Mouse (Mus musculus) embryonic facial prominence, embryonic 12.5 days (tissue): ENCODE data around the gene Mtif2. TPM values are rescaled to one million over a fixed set of nuclear protein-coding genes. Genes with fewer than 3 reads are reported as not detected.
A peak's percentile ranks its signal among the peaks of the same experiment; 100 is the strongest.
"Not testable (repeated sequence)": the region's sequence is repeated elsewhere in the genome, so short reads cannot be mapped to it uniquely, and the experiment has no call there.

Experiments used
- ATAC-seq: fragments of 200-750 bp; cut with Nextera tagmentation; 2 replicates; pipeline ENCODE4 v1.8.0; 2017; ENCODE audit not compliant: insufficient number of reproducible peaks, insufficient read depth, low FRiP score, low TSS enrichment
- H3K27ac ChIP-seq: fragments of 300-500 bp; sonication (generic); 2 replicates; pipeline ENCODE4 v1.5.1; 2016; ENCODE audit warnings: mild to moderate bottlenecking
- H3K27me3 ChIP-seq: fragments of 300-500 bp; sonication (generic); 2 replicates; pipeline ENCODE4 v1.6.1; 2016; ENCODE audit warnings: mild to moderate bottlenecking, moderate library complexity
- H3K36me3 ChIP-seq: fragments of 300-500 bp; sonication (generic); 2 replicates; pipeline ENCODE4 v1.6.1; 2016; ENCODE audit warnings: mild to moderate bottlenecking
- H3K4me1 ChIP-seq: fragments of 300-500 bp; sonication (generic); 2 replicates; pipeline ENCODE4 v1.6.1; 2016
- H3K4me2 ChIP-seq: fragments of 300-500 bp; sonication (generic); replicated peaks from 2 replicates; pipeline ENCODE4 v1.6.1; 2016; ENCODE audit warnings: mild to moderate bottlenecking, moderate library complexity
- H3K4me3 ChIP-seq: fragments of 300-500 bp; sonication (generic); 2 replicates; pipeline ENCODE4 v1.5.1; 2016; ENCODE audit warnings: mild to moderate bottlenecking
- H3K9ac ChIP-seq: fragments of 300-500 bp; sonication (generic); 2 replicates; pipeline ENCODE4 v1.6.1; 2016; ENCODE audit warnings: mild to moderate bottlenecking, moderate library complexity
- H3K9me3 ChIP-seq: fragments of 300-500 bp; sonication (generic); 2 replicates; pipeline ENCODE4 v1.6.1; 2016; ENCODE audit warnings: mild to moderate bottlenecking, moderate library complexity
- WGBS: fragments of 180-500 bp; shearing (Covaris S2); methylation state at CpG from one replicate; pipeline ENCODE4 v1.1.7; 2016; 5-methylcytosine and 5-hydroxymethylcytosine counted together
- polyA plus RNA-seq: library from polyadenylated mRNA; unstranded; fragments of >200 nt; fragmentation: Nextera tagmentation; extraction: Ambion mirVana; gene quantifications from 2 replicates; pipeline ENCODE4 v1.2.1, GENCODE M21; 2016

The Mtif2 gene
- polyA plus RNA-seq, 1 experiment from 2014 or later = 51.6 TPM

DNA sequence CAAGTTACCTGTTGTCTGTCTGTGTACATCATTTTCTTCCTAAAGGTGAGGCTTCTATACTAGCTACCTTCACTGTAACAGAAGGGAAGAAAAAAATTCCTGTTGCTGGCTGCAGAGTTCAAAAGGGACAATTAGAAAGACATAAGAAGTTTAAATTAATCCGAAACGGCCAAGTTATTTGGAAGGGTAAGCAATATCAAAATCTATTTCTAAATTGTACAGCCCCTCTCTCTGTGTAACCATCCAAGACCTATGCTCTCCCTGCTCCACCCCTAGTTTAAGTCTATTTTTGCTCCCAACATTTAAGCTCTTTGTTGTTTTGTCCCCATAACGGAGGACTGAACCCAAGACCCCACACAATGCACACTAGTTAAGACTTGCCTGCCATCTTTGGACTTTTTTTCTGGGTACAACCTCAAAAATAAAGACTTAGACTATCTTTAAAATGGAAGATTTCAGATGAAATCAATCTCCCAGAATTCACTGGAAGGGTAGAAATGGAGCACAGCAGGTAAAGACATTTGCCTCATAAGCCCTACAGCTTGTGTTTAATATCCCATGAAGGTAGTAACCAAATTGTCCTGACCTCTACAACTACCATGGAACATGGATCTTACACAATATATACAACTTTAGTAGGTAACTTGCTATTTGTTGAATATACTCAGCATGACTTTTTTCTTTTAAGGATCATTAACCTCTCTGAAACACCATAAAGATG lies 18.2 kb downstream of the Mtif2 start:
- no peaks in the 10 kb centered on the region for H3K27me3 ChIP-seq
- H3K4me3 ChIP-seq = no peak overlapping the region
- peaks cover 8% of the 10 kb centered on the region; the same call in 1 of the 2 replicates for H3K4me1 ChIP-seq
- H3K9me3 ChIP-seq = no peaks in the 10 kb centered on the region
- WGBS = 85% methylated on average over 3 of the region's 3 CpGs
- ATAC-seq = no peak
- H3K4me2 ChIP-seq = no peak overlapping the region
- peaks cover 32% of the 10 kb centered on the region for H3K36me3 ChIP-seq
- no peak overlapping the region for H3K27ac ChIP-seq
- no peak overlapping the region for H3K9ac ChIP-seq

DNA sequence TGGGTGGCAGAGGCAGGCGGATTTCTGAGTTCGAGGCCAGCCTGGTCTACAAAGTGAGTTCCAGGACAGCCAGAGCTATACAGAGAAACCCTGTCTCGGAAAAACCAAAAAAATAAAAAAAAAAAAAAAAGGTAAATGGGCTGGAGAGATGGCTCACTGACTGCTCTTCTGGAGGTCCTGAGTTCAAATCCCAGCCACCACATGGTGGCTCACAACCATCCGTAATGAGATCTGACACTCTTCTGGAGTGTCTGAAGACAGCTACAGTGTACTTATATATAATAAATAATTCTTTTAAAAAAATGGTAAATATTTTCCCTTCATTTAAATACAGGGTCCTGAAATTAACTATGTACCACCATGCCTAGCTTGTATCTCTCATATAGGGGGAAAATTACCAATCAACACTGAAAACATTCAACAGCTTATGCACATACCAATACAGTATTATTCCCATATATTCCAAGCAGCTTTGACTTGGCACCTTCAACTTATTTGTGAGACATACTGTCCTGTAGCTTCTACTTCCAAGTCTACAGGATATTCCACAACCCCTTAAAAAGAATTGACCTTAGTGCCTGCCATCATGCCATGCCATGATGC lies 19.0 kb downstream of the Mtif2 start:
- not testable (repeated sequence) for H3K27me3 ChIP-seq, H3K4me1 ChIP-seq, H3K4me3 ChIP-seq, H3K27ac ChIP-seq, H3K9me3 ChIP-seq, H3K4me2 ChIP-seq, H3K9ac ChIP-seq, ATAC-seq
- 83% methylated on average over 4 of the region's 4 CpGs for WGBS
- H3K36me3 ChIP-seq = peaks cover 30% of the 10 kb centered on the region

- not testable (repeated sequence) for ATAC-seq, H3K27me3 ChIP-seq, H3K9me3 ChIP-seq, H3K4me1 ChIP-seq, H3K27ac ChIP-seq
- Histone ChIP-seq H3K9ac (peak overlapping the region; percentile 93), H3K4me2 (peak overlapping the region; percentile 60), H3K36me3 (peaks cover 30% of the 10 kb centered on the region), H3K4me3 (peak overlapping the region; percentile 80)
- 96% methylated on average over 2 of the region's 2 CpGs for WGBS
Measured at GRCm38 (mm10) chr11:29546297-29546696, 20.1 kb downstream of the Mtif2 start.

GRCm38 (mm10) chr11:29546762-29547161 lies 20.6 kb downstream of the Mtif2 start:
- Histone ChIP-seq H3K4me3 (peak overlapping the region; percentile 80), H3K9me3 (no peaks in the 10 kb centered on the region), H3K4me2 (peak overlapping the region; percentile 60), H3K27ac (peak overlapping the region; percentile 50; the same call in 1 of the 2 replicates), H3K27me3 (no peaks in the 10 kb centered on the region), H3K9ac (peak overlapping the region; percentile 93), H3K36me3 (peaks cover 30% of the 10 kb centered on the region), H3K4me1 (peaks cover 8% of the 10 kb centered on the region; the same call in 1 of the 2 replicates)
- WGBS = 21% methylated on average over 2 of the region's 2 CpGs
- no peak for ATAC-seq

GRCm38 (mm10) chr11:29547249-29547751 lies 21.1 kb downstream of the Mtif2 start:
- Histone ChIP-seq H3K9ac (peak overlapping the region; percentile 93), H3K4me3 (peak overlapping the region; percentile 80), H3K9me3 (no peaks in the 10 kb centered on the region), H3K36me3 (peaks cover 28% of the 10 kb centered on the region), H3K27me3 (no peaks in the 10 kb centered on the region), H3K4me1 (peaks cover 8% of the 10 kb centered on the region; the same call in 1 of the 2 replicates), H3K27ac (peak overlapping the region; percentile 83), H3K4me2 (peak overlapping the region; percentile 60)
- no peak for ATAC-seq
- 1% methylated on average over 27 of the region's 27 CpGs for whole genome bisulfite sequencing

GRCm38 (mm10) chr11:29547752-29548503 lies 21.7 kb downstream of the Mtif2 start, which contains the start of the genes Clhc1 and Rps27a:
Clhc1 (plus strand) TSS chr11:29547950.
Rps27a (minus strand) TSS chr11:29548109.
- Histone ChIP-seq H3K9me3 (no peaks in the 10 kb centered on the region), H3K36me3 (peaks cover 27% of the 10 kb centered on the region), H3K4me1 (peaks cover 8% of the 10 kb centered on the region; the same call in 1 of the 2 replicates), H3K4me3 (peak within 1 kb of the TSS; percentile 80), H3K27ac (peak within 1 kb of the TSS; percentile 83), H3K9ac (peak within 1 kb of the TSS; percentile 93), H3K4me2 (peak within 1 kb of the TSS; percentile 60), H3K27me3 (no peaks in the 10 kb centered on the region)
- WGBS = under 1% methylated on average over 46 of the region's 46 CpGs
- peak; percentile 97 for ATAC-seq

- peak overlapping the region; percentile 93 for H3K9ac ChIP-seq
- no peak overlapping the region for H3K27ac ChIP-seq
- peaks cover 8% of the 10 kb centered on the region; the same call in 1 of the 2 replicates for H3K4me1 ChIP-seq
- WGBS = 27% methylated on average over 23 of the region's 23 CpGs
- no peaks in the 10 kb centered on the region for H3K9me3 ChIP-seq
- peak overlapping the region; percentile 80 for H3K4me3 ChIP-seq
- no peaks in the 10 kb centered on the region for H3K27me3 ChIP-seq
- H3K36me3 ChIP-seq = peaks cover 26% of the 10 kb centered on the region
- peak overlapping the region; percentile 60 for H3K4me2 ChIP-seq
- ATAC-seq = no peak
Measured at GRCm38 (mm10) chr11:29548504-29549424, 22.6 kb downstream of the Mtif2 start.

- Histone ChIP-seq H3K27ac (no peak overlapping the region), H3K4me2 (no peak overlapping the region), H3K9me3 (no peaks in the 10 kb centered on the region), H3K27me3 (no peaks in the 10 kb centered on the region), H3K9ac (no peak overlapping the region), H3K4me3 (no peak overlapping the region), H3K36me3 (peaks cover 20% of the 10 kb centered on the region), H3K4me1 (peaks cover 8% of the 10 kb centered on the region; the same call in 1 of the 2 replicates)
- 94% methylated on average over 1 of the region's 1 CpGs for WGBS
- no peak for ATAC-seq
Measured at GRCm38 (mm10) chr11:29549425-29549778, 23.2 kb downstream of the Mtif2 start.

DNA sequence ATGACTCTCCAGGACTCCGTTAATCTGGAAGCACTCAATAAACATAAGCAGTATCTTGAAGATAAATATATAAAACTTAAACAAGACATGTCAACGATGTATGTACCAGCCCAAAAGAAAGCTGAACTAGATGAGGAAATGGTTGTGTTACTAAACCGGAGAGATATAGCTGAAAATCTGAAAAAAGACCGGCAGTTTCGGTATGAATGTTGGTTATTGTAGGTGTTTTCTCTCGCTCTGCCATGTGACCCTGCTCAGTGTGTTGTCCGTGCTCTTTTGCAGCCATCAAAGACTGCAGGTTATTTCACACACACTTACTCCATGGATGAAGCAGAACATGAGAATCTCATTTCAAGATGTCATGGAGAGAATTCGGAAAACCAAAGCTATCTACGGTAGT lies 34.2 kb downstream of the Mtif2 start:
- H3K27me3 ChIP-seq = no peaks in the 10 kb centered on the region
- no peaks in the 10 kb centered on the region for H3K36me3 ChIP-seq
- H3K4me1 ChIP-seq = no peaks in the 10 kb centered on the region
- no peak overlapping the region for H3K27ac ChIP-seq
- no peaks in the 10 kb centered on the region for H3K9me3 ChIP-seq
- H3K4me2 ChIP-seq = no peak overlapping the region
- 87% methylated on average over 9 of the region's 9 CpGs for WGBS
- no peak overlapping the region for H3K9ac ChIP-seq
- ATAC-seq = no peak
- no peak overlapping the region for H3K4me3 ChIP-seq

GRCm38 (mm10) chr11:29560990-29561389 lies 34.8 kb downstream of the Mtif2 start:
- Histone ChIP-seq H3K4me2 (no peak overlapping the region), H3K36me3 (no peaks in the 10 kb centered on the region), H3K9me3 (no peaks in the 10 kb centered on the region), H3K4me3 (no peak overlapping the region), H3K9ac (no peak overlapping the region), H3K27me3 (no peaks in the 10 kb centered on the region), H3K4me1 (no peaks in the 10 kb centered on the region), H3K27ac (no peak overlapping the region)
- WGBS = 81% methylated on average over 3 of the region's 3 CpGs
- no peak for ATAC-seq

DNA sequence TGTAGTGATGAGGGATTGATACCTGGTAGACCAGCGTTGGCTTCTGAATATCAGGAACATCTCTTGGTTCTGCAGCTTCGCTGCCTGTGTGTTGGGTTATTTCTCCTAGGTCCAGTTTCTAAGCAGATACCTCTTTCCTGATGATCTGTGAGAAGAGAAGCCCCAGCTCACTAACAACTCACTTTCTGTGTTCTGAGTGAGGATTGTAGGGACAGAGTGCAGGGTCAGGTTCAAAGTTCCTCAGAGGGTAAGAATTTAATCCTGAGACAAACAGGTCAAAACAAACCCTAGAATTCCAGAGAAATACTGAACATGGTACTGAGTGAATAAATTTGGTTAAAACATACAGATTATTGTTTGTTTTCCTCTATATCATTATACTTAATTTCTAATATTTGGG lies 37.2 kb downstream of the Mtif2 start:
- no peak for ATAC-seq
- H3K36me3 ChIP-seq = no peaks in the 10 kb centered on the region

More for the DNA sequence above, 37.2 kb downstream of the Mtif2 start:
- Histone ChIP-seq H3K27me3 (no peaks in the 10 kb centered on the region), H3K9me3 (no peaks in the 10 kb centered on the region), H3K27ac (no peak overlapping the region), H3K4me2 (no peak overlapping the region), H3K9ac (no peak overlapping the region), H3K4me1 (no peaks in the 10 kb centered on the region), H3K4me3 (no peak overlapping the region)
- WGBS = 88% methylated on average over 2 of the region's 2 CpGs
